Mouse (Mus musculus): Measurements from ENCODE around the gene Eda.

GRCm38 (mm10) chrX:100389887-100390286, 414.5 kb downstream of the Eda start:
- no peak for TF ChIP-seq CTCF (IDR thresholded peaks at IDR 0.05; ENCODE audit: insufficient read depth, low read depth, low read length)
- TF ChIP-seq POLR2A (IDR thresholded peaks at IDR 0.05; ENCODE audit: insufficient read depth, low read depth, low read length): no peak

Data from olfactory bulb, adult 2 months (tissue).